Mouse (Mus musculus) embryonic facial prominence, embryonic 12.5 days (tissue): ENCODE measurements at regions not wholly inside any gene's neighbourhood (a gene's known extent, or its start where the extent isn't known, plus 50 kb on each side); places are given as distances from the start of the nearest gene placed in this dataset.

Experiments
- ATAC-seq: fragments of 200-750 bp; cut with Nextera tagmentation; 2 replicates; pipeline ENCODE4 v1.8.0; 2017; ENCODE audit not compliant: insufficient number of reproducible peaks, insufficient read depth, low FRiP score, low TSS enrichment
- H3K27ac ChIP-seq: fragments of 300-500 bp; sonication (generic); 2 replicates; pipeline ENCODE4 v1.5.1; 2016; ENCODE audit warnings: mild to moderate bottlenecking
- H3K27me3 ChIP-seq: fragments of 300-500 bp; sonication (generic); 2 replicates; pipeline ENCODE4 v1.6.1; 2016; ENCODE audit warnings: mild to moderate bottlenecking, moderate library complexity
- H3K36me3 ChIP-seq: fragments of 300-500 bp; sonication (generic); 2 replicates; pipeline ENCODE4 v1.6.1; 2016; ENCODE audit warnings: mild to moderate bottlenecking
- H3K4me1 ChIP-seq: fragments of 300-500 bp; sonication (generic); 2 replicates; pipeline ENCODE4 v1.6.1; 2016
- H3K4me2 ChIP-seq: fragments of 300-500 bp; sonication (generic); replicated peaks from 2 replicates; pipeline ENCODE4 v1.6.1; 2016; ENCODE audit warnings: mild to moderate bottlenecking, moderate library complexity
- H3K4me3 ChIP-seq: fragments of 300-500 bp; sonication (generic); 2 replicates; pipeline ENCODE4 v1.5.1; 2016; ENCODE audit warnings: mild to moderate bottlenecking
- H3K9ac ChIP-seq: fragments of 300-500 bp; sonication (generic); 2 replicates; pipeline ENCODE4 v1.6.1; 2016; ENCODE audit warnings: mild to moderate bottlenecking, moderate library complexity
- H3K9me3 ChIP-seq: fragments of 300-500 bp; sonication (generic); 2 replicates; pipeline ENCODE4 v1.6.1; 2016; ENCODE audit warnings: mild to moderate bottlenecking, moderate library complexity
- WGBS: fragments of 180-500 bp; shearing (Covaris S2); methylation state at CpG from one replicate; pipeline ENCODE4 v1.1.7; 2016; 5-methylcytosine and 5-hydroxymethylcytosine counted together

GRCm38 (mm10) chr13:3708896-3709631 is 75.2 kb downstream of the Asb13 start:
- 0 out of 2 replicates have a peak, but pooled peaks cover 6% of the 10 kb centered on the region for H3K9me3 ChIP-seq
- no peak overlapping the region for H3K4me3 ChIP-seq
- peaks cover 25% of the 10 kb centered on the region for H3K4me1 ChIP-seq
- H3K4me2 ChIP-seq, result peak overlapping the region; percentile 29
- ATAC-seq, result peak; percentile 89
- H3K36me3 ChIP-seq, result no peaks in the 10 kb centered on the region
- no peaks in the 10 kb centered on the region for H3K27me3 ChIP-seq
- 15% methylated on average over 14 of the region's 14 CpGs for WGBS
- H3K9ac ChIP-seq, result peak overlapping the region; percentile 7; the same call in 1 of the 2 replicates
- peak overlapping the region; percentile 88 for H3K27ac ChIP-seq
